Mouse (Mus musculus): Measurements from ENCODE around the gene Gm42791. TPM values are rescaled to one million over a fixed set of nuclear protein-coding genes. Genes with fewer than 3 reads are reported as not detected.

Gm42791 gene
- polyA plus RNA-seq, 1 experiment from 2014 or later = 1.0 TPM

DNA sequence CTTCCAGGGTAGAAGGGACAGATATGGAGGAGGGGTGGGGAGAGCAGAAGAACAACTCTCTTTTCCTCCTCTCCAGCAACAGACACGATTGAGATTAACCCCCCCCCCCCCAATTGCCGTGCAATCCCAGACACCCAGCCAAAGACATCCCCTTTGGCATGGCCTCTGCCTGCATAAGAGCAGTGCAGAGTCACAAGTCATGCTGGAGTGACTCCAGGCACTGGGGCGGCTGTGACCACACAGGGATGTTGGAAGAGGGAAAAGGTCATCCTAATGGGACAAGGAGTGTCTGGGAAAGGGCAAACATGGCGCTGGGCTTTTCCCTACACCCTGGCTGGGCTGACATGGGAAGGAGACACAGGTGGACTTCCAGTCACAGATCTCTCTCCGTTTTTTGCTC lies 41.8 kb downstream of the Gm42791 start:
- no peak for ATAC-seq
- 56% methylated on average over 5 of the region's 5 CpGs for WGBS
- no peak overlapping the region for H3K4me2 ChIP-seq (ENCODE audit: low read depth, low read length)
- no peaks in the 10 kb centered on the region for H3K36me3 ChIP-seq (ENCODE audit: control insufficient read depth, insufficient read depth, low read length)
- no peak overlapping the region for H3K27ac ChIP-seq (ENCODE audit: low read length)
- no peaks in the 10 kb centered on the region for H3K9me3 ChIP-seq (ENCODE audit: control insufficient read depth, low read length)
- peaks cover 7% of the 10 kb centered on the region; the same call in 1 of the 2 replicates for H3K4me1 ChIP-seq (ENCODE audit: control insufficient read depth, insufficient read depth, low read length)
- no peaks in the 10 kb centered on the region for H3K27me3 ChIP-seq (replicated peaks; ENCODE audit: control insufficient read depth, insufficient read depth, low read length)
- H3K4me3 ChIP-seq (ENCODE audit: low read length) = no peak overlapping the region
- no peak overlapping the region for H3K9ac ChIP-seq (ENCODE audit: low read depth, low read length)

DNA sequence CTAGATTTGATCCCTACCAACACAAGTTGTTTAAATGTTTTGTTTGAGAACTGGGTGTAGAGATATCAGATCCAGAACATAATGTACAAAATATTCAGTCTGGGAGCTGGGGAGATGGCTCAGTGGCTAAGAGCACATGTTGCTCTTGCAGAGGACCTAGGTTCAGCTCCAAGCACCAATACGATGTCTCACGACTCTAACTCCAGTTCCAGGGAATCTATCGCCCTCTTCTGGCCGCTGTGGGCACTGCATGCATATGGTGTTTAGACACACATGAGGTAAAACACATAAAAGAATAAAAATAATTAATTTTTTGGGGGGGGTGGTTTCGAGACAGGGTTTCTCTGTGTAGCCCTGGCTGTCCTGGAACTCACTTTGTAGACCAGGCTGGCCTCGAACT lies 42.5 kb downstream of the Gm42791 start:
- Histone ChIP-seq H3K4me2 (ENCODE audit: low read depth, low read length) (no peak overlapping the region), H3K4me1 (ENCODE audit: control insufficient read depth, insufficient read depth, low read length) (peaks cover 7% of the 10 kb centered on the region; the same call in 1 of the 2 replicates), H3K27me3 (replicated peaks; ENCODE audit: control insufficient read depth, insufficient read depth, low read length) (no peaks in the 10 kb centered on the region), H3K4me3 (ENCODE audit: low read length) (no peak overlapping the region), H3K9ac (ENCODE audit: low read depth, low read length) (no peak overlapping the region), H3K27ac (ENCODE audit: low read length) (no peak overlapping the region), H3K9me3 (ENCODE audit: control insufficient read depth, low read length) (no peaks in the 10 kb centered on the region), H3K36me3 (ENCODE audit: control insufficient read depth, insufficient read depth, low read length) (no peaks in the 10 kb centered on the region)
- no peak for ATAC-seq
- WGBS = 59% methylated on average over 6 of the region's 6 CpGs

DNA sequence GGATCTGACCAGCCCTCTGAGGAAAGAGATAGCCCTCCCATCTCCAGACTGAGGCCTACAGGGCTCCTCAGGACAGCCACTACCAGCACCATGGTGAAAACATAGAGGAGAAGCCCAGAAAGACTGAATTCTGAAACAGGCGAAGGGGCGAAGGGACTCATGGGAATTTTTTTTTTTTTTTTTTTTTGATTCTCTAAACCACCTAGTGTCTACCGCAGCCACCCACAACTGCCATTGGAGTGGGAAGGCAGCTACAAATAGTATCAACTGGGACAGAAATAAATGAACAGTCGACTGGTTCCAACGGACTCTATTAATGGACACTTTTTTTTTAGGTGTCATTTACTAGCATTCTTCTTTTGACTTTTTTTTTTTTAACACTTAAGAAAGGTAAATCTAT lies 43.6 kb downstream of the Gm42791 start:
- no peaks in the 10 kb centered on the region for H3K9me3 ChIP-seq (ENCODE audit: control insufficient read depth, low read length)
- 91% methylated on average over 5 of the region's 5 CpGs for WGBS
- peaks cover 7% of the 10 kb centered on the region; the same call in 1 of the 2 replicates for H3K4me1 ChIP-seq (ENCODE audit: control insufficient read depth, insufficient read depth, low read length)
- H3K36me3 ChIP-seq (ENCODE audit: control insufficient read depth, insufficient read depth, low read length) = no peaks in the 10 kb centered on the region
- no peak overlapping the region for H3K4me2 ChIP-seq (ENCODE audit: low read depth, low read length)
- H3K4me3 ChIP-seq (ENCODE audit: low read length) = no peak overlapping the region
- H3K9ac ChIP-seq (ENCODE audit: low read depth, low read length) = no peak overlapping the region
- no peak overlapping the region for H3K27ac ChIP-seq (ENCODE audit: low read length)
- H3K27me3 ChIP-seq (replicated peaks; ENCODE audit: control insufficient read depth, insufficient read depth, low read length) = no peaks in the 10 kb centered on the region
- no peak for ATAC-seq

DNA sequence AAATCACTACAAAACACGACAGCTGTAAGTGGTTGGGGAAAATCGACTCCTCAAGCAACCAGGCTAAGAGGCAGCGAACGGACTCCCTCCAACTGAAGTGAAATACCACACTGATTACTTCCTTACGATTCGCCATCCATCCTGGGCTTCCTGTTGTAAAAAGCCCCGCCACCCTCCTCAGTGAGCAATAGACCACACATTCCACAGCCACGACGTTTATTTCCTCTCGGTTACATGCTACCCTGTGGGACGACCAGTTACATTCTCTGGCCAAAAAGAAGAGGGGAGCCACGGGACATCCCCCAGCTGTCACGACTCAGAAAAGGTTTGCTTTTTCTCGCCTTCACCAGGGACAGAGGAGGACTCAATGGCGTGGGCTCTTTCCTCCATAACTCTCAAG lies 44.9 kb downstream of the Gm42791 start:
- H3K36me3 ChIP-seq (ENCODE audit: control insufficient read depth, insufficient read depth, low read length) = no peaks in the 10 kb centered on the region
- H3K4me3 ChIP-seq (ENCODE audit: low read length) = no peak overlapping the region
- WGBS = 27% methylated on average over 15 of the region's 15 CpGs
- H3K4me2 ChIP-seq (ENCODE audit: low read depth, low read length) = no peak overlapping the region; the same call in 1 of the 2 replicates
- ATAC-seq = peak; percentile 58; the same call in 1 of the 2 replicates
- H3K27ac ChIP-seq (ENCODE audit: low read length) = peak overlapping the region; percentile 33
- no peaks in the 10 kb centered on the region for H3K27me3 ChIP-seq (replicated peaks; ENCODE audit: control insufficient read depth, insufficient read depth, low read length)
- no peaks in the 10 kb centered on the region for H3K9me3 ChIP-seq (ENCODE audit: control insufficient read depth, low read length)
- H3K4me1 ChIP-seq (ENCODE audit: control insufficient read depth, insufficient read depth, low read length) = peaks cover 7% of the 10 kb centered on the region; the same call in 1 of the 2 replicates
- H3K9ac ChIP-seq (ENCODE audit: low read depth, low read length) = no peak overlapping the region

DNA sequence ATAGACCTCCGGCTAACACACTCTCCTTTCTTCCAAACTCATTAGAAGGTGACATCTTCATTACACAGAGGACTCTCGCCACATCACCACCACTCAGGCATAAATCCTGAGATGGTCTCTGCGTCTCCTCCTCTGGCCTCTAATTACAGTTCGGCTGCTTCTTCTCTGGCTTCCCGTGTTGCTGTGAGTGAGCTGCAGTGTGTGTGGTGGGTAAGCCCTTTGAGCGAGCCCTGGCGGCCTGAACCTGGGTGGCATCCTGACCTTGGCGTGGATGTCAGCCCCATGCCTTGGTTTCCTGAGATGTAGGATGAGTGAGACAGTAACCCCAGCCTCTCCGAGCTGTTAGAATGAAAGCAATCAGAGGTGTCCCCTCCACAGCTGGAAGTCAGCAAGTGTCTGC lies 46.4 kb downstream of the Gm42791 start:
- H3K27ac ChIP-seq (ENCODE audit: low read length) = no peak overlapping the region
- WGBS = 80% methylated on average over 9 of the region's 9 CpGs
- H3K36me3 ChIP-seq (ENCODE audit: control insufficient read depth, insufficient read depth, low read length) = no peaks in the 10 kb centered on the region
- H3K4me3 ChIP-seq (ENCODE audit: low read length) = no peak overlapping the region
- H3K27me3 ChIP-seq (replicated peaks; ENCODE audit: control insufficient read depth, insufficient read depth, low read length) = no peaks in the 10 kb centered on the region
- H3K4me2 ChIP-seq (ENCODE audit: low read depth, low read length) = no peak overlapping the region
- no peak for ATAC-seq
- peaks cover 5% of the 10 kb centered on the region; the same call in 1 of the 2 replicates for H3K4me1 ChIP-seq (ENCODE audit: control insufficient read depth, insufficient read depth, low read length)
- H3K9me3 ChIP-seq (ENCODE audit: control insufficient read depth, low read length) = no peaks in the 10 kb centered on the region
- no peak overlapping the region for H3K9ac ChIP-seq (ENCODE audit: low read depth, low read length)

DNA sequence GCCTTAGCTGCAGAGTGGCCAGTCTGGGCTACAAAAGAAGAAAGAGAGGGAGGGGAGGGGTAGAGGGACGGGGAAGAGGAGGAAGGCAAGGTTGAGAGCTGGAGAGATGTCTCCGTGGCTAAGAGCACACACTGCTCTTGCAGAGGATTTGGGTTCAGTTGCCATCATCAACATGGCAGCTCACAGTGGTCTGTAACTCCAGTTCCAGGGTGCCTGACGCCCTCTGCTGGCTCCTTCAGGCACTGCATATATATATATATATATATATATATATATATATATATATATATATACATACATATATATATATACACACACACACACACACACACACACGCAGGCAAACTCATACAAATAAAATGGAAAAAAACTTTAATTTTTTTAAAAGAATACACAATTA lies 47.5 kb downstream of the Gm42791 start:
- Histone ChIP-seq H3K9ac (ENCODE audit: low read depth, low read length) (no peak overlapping the region), H3K4me2 (ENCODE audit: low read depth, low read length) (no peak overlapping the region), H3K4me1 (ENCODE audit: control insufficient read depth, insufficient read depth, low read length) (peaks cover 5% of the 10 kb centered on the region; the same call in 1 of the 2 replicates), H3K9me3 (ENCODE audit: control insufficient read depth, low read length) (peaks cover 1% of the 10 kb centered on the region; the same call in 1 of the 2 replicates), H3K27me3 (replicated peaks; ENCODE audit: control insufficient read depth, insufficient read depth, low read length) (no peaks in the 10 kb centered on the region), H3K36me3 (ENCODE audit: control insufficient read depth, insufficient read depth, low read length) (no peaks in the 10 kb centered on the region), H3K27ac (ENCODE audit: low read length) (no peak overlapping the region), H3K4me3 (ENCODE audit: low read length) (no peak overlapping the region)
- WGBS = 82% methylated on average over 4 of the region's 4 CpGs
- ATAC-seq = no peak

DNA sequence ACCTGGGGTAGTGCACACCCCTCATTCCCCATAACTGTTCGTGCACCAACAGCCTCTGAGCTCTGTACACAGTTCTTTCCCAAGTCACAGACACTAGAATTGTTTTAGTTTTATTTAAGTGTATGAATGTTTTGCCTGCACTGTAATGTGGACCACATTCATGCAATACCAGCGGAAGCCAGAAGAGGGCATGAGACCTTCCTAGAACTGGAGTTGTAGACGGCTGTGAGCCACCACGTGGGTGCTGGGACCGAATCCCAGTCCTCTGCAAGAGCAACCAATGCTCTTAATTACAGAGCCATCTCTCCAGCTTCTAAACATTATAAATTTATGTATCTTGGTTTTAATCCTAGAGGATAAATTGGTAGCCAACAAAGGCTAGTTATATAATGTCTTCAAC lies 48.2 kb downstream of the Gm42791 start:
- H3K27me3 ChIP-seq (replicated peaks; ENCODE audit: control insufficient read depth, insufficient read depth, low read length) = no peaks in the 10 kb centered on the region
- WGBS = 79% methylated on average over 5 of the region's 5 CpGs
- H3K4me3 ChIP-seq (ENCODE audit: low read length) = no peak overlapping the region
- peaks cover 5% of the 10 kb centered on the region; the same call in 1 of the 2 replicates for H3K4me1 ChIP-seq (ENCODE audit: control insufficient read depth, insufficient read depth, low read length)
- ATAC-seq = no peak
- no peak overlapping the region for H3K9ac ChIP-seq (ENCODE audit: low read depth, low read length)
- no peaks in the 10 kb centered on the region for H3K36me3 ChIP-seq (ENCODE audit: control insufficient read depth, insufficient read depth, low read length)
- no peak overlapping the region for H3K4me2 ChIP-seq (ENCODE audit: low read depth, low read length)
- peaks cover 3% of the 10 kb centered on the region; the same call in 1 of the 2 replicates for H3K9me3 ChIP-seq (ENCODE audit: control insufficient read depth, low read length)
- no peak overlapping the region for H3K27ac ChIP-seq (ENCODE audit: low read length)

DNA sequence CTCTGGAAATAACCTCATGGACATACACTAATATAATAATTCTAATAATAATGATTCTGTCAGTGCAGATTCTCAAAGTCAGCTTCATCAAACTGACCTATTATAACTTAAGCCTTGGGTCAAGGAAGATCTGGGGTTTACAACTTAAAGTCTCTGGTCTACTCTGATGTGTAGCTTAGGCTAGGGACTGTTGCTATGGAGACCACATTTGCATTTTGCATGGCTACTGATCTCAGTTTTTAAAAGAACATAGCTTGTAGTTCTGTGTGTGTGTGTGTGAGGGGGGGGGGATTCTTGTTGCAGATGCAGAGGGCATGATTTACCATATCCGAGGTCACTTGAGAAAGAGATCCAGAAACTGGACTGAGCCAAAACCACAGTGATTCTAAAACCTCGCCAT lies 49.2 kb downstream of the Gm42791 start:
- Histone ChIP-seq H3K9ac (ENCODE audit: low read depth, low read length) (no peak overlapping the region), H3K9me3 (ENCODE audit: control insufficient read depth, low read length) (peaks cover 3% of the 10 kb centered on the region; the same call in 1 of the 2 replicates)

DNA sequence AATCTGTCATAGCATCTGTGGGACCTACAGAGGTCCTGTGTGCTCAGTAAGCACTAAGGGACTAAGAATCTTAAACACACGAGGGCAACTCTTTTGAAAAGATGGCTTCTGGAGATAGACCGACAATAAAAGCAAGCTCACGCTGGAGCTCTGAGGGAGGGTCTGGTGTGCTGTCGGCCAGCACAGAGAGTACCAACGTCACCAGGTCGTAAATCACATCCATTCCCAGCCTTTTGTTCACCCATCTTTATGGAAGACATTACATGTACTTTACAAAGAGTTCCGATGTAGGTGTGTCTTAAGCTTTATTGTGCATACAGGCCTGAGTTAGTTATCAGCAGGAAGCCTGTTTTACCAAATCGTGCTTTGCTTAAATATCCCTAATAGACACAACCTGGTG lies 50.9 kb downstream of the Gm42791 start:
- Histone ChIP-seq H3K4me2 (ENCODE audit: low read depth, low read length) (0 out of 2 replicates have a peak overlapping the region, but pooled peaks have one; percentile 17), H3K4me1 (ENCODE audit: control insufficient read depth, insufficient read depth, low read length) (no peaks in the 10 kb centered on the region), H3K27ac (ENCODE audit: low read length) (no peak overlapping the region), H3K36me3 (ENCODE audit: control insufficient read depth, insufficient read depth, low read length) (no peaks in the 10 kb centered on the region), H3K4me3 (ENCODE audit: low read length) (no peak overlapping the region), H3K27me3 (replicated peaks; ENCODE audit: control insufficient read depth, insufficient read depth, low read length) (no peaks in the 10 kb centered on the region), H3K9ac (ENCODE audit: low read depth, low read length) (no peak overlapping the region), H3K9me3 (ENCODE audit: control insufficient read depth, low read length) (peaks cover 3% of the 10 kb centered on the region; the same call in 1 of the 2 replicates)
- ATAC-seq = peak; percentile 33; the same call in 1 of the 2 replicates
- WGBS = 35% methylated on average over 8 of the region's 8 CpGs

More for the DNA sequence above, 49.2 kb downstream of the Gm42791 start:
- ATAC-seq = no peak
- Histone ChIP-seq H3K27me3 (replicated peaks; ENCODE audit: control insufficient read depth, insufficient read depth, low read length) (no peaks in the 10 kb centered on the region), H3K36me3 (ENCODE audit: control insufficient read depth, insufficient read depth, low read length) (no peaks in the 10 kb centered on the region), H3K27ac (ENCODE audit: low read length) (no peak overlapping the region), H3K4me2 (ENCODE audit: low read depth, low read length) (no peak overlapping the region), H3K4me3 (ENCODE audit: low read length) (no peak overlapping the region), H3K4me1 (ENCODE audit: control insufficient read depth, insufficient read depth, low read length) (peaks cover 5% of the 10 kb centered on the region; the same call in 1 of the 2 replicates)
- WGBS = 81% methylated on average over 2 of the region's 2 CpGs

DNA sequence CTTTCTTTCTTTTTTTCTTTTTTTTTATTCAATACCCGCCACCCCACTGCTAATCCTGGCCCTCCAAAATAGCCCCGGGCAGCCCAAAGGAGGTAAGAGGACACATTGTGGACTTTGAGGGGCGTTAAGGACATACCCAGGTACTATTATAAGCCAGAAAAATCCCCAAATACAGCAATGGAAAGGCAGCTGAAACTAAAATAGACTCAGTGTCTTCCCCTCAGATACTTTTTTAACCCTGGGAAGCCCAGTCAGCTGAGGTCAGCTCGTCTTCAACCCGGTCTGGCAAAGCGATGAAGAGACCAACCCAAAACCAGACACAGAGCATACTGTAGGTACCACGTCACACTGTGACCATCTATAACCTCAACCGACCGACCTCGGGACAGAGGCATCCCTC lies 51.5 kb downstream of the Gm42791 start:
- H3K4me3 ChIP-seq (ENCODE audit: low read length) = no peak overlapping the region
- no peak overlapping the region for H3K4me2 ChIP-seq (ENCODE audit: low read depth, low read length)
- no peaks in the 10 kb centered on the region for H3K4me1 ChIP-seq (ENCODE audit: control insufficient read depth, insufficient read depth, low read length)
- no peak overlapping the region for H3K27ac ChIP-seq (ENCODE audit: low read length)
- H3K36me3 ChIP-seq (ENCODE audit: control insufficient read depth, insufficient read depth, low read length) = no peaks in the 10 kb centered on the region
- H3K9me3 ChIP-seq (ENCODE audit: control insufficient read depth, low read length) = peaks cover 3% of the 10 kb centered on the region; the same call in 1 of the 2 replicates
- no peaks in the 10 kb centered on the region for H3K27me3 ChIP-seq (replicated peaks; ENCODE audit: control insufficient read depth, insufficient read depth, low read length)
- H3K9ac ChIP-seq (ENCODE audit: low read depth, low read length) = no peak overlapping the region
- peak; percentile 33; the same call in 1 of the 2 replicates for ATAC-seq
- 79% methylated on average over 10 of the region's 10 CpGs for WGBS

Data from intestine, embryonic 16.5 days (tissue).